Mouse (Mus musculus) liver, postnatal 0 days (tissue): Measurements from ENCODE around the gene Hap1.
A peak's percentile ranks its signal among the peaks of the same experiment; 100 is the strongest.

ENCODE experiments used
- CTCF ChIP-seq: sonication (generic); IDR thresholded peaks from 2 replicates; pipeline ENCODE4 v1.5.1; 2016; ENCODE audit warnings: antibody characterized with exemption, low read depth
- EP300 ChIP-seq: IDR thresholded peaks from 2 replicates; pipeline ENCODE4 v1.6.1; 2016; ENCODE audit warnings: antibody characterized with exemption, low read depth, mild to moderate bottlenecking

DNA sequence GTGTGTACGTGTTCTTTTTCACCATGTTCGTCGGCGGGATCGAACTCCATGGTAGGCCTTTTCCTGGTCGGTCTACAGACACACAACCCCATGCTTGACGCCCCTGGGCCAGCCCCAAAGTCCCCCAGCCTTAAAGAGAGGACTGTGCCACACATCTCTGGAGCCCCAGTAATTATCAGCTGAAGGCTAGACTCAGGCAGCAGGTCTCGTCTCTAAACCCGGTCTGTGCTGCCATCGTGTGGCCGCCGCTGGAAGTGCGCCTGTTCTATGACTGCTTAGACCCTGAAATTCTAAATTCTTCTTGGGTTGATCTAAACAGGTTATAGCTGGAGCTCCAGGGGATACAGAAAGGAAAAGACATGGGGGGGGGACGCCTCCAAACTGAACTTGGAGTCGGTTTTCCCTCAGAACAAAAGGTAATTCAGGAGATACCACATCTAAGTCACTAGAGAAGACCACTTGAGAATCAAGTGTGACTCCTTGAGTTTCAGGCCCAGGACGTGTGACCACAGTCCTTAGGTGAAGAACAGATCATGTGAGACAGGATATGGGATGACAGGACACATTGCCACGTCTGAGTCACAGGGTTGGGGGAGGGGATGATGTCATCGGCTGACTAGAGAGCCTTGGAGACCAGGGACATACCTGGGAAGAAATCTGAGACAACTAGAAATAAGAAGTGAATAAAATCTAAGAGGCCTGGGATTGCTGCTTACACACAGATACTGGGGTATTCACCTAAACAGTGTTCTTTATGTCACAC is 57.5 kb downstream of the Hap1 start:
- TF ChIP-seq CTCF (peak; percentile 91), EP300 (no peak)
